Mouse (Mus musculus) hematopoietic stem cell, adult 5-6 weeks (primary cell): Measurements from ENCODE around the gene Epop. TPM values are rescaled to one million over a fixed set of nuclear protein-coding genes. Genes with fewer than 3 reads are reported as not detected.
"Not testable (repeated sequence)": the region's sequence is repeated elsewhere in the genome, so short reads cannot be mapped to it uniquely, and the experiment has no call there.

Experiments
- ATAC-seq, 2 experiments: fragments of 125-278 bp in 1 of 2; replicated peaks in 1 of 2; 2 replicates each; pipeline ENCODE4 v1.8.0; 2016 to 2017; ENCODE audit warnings: inconsistent platforms in 2 of 2, mild to moderate bottlenecking in 2 of 2, moderate number of reproducible peaks in 2 of 2, low read depth in 1 of 2, moderate TSS enrichment in 1 of 2; ENCODE audit not compliant: low FRiP score in 2 of 2, poor library complexity in 2 of 2, severe bottlenecking in 2 of 2, insufficient read depth in 1 of 2, low TSS enrichment in 1 of 2
- total RNA-seq: library from RNA; stranded (forward); fragments of 172-1452, 232-1000 nt; gene quantifications from 2 replicates; pipeline ENCODE4 v1.2.3, GENCODE M21; 2017

Gene Epop
- total RNA-seq, 1 experiment from 2014 or later = 2.2 TPM

- ATAC-seq = no peak
Observed at GRCm38 (mm10) chr11:97662207-97662892, 32.8 kb upstream of the Epop start.

- no peak for ATAC-seq
Observed at GRCm38 (mm10) chr11:97661648-97662133, 32.2 kb upstream of the Epop start.

- ATAC-seq = no peak
Observed at GRCm38 (mm10) chr11:97660734-97661647, 31.5 kb upstream of the Epop start.

GRCm38 (mm10) chr11:97659990-97660714 is 30.6 kb upstream of the Epop start:
- ATAC-seq = peak; percentile 13 to 18; a peak in 2 of 4 replicates

GRCm38 (mm10) chr11:97659267-97659989 is 29.9 kb upstream of the Epop start:
- ATAC-seq = peak; percentile 23 to 38; a peak in 2 of 4 replicates

GRCm38 (mm10) chr11:97658751-97659266 is 29.3 kb upstream of the Epop start:
- no peak for ATAC-seq

GRCm38 (mm10) chr11:97657967-97658366 is 28.5 kb upstream of the Epop start:
- not testable (repeated sequence) for ATAC-seq

GRCm38 (mm10) chr11:97657184-97657945 is 27.9 kb upstream of the Epop start:
- no peak for ATAC-seq

- no peak for ATAC-seq
Observed at GRCm38 (mm10) chr11:97656269-97656971, 26.9 kb upstream of the Epop start.

- ATAC-seq = no peak
Observed at GRCm38 (mm10) chr11:97654210-97654609, 24.7 kb upstream of the Epop start.

- not testable (repeated sequence) for ATAC-seq
Observed at GRCm38 (mm10) chr11:97653376-97653775, 23.9 kb upstream of the Epop start.

GRCm38 (mm10) chr11:97650341-97650740 is 20.8 kb upstream of the Epop start:
- ATAC-seq = no peak

- not testable (repeated sequence) for ATAC-seq
Observed at GRCm38 (mm10) chr11:97648541-97648940, 19.0 kb upstream of the Epop start.

GRCm38 (mm10) chr11:97644834-97645233 is 15.3 kb upstream of the Epop start:
- ATAC-seq = 0 out of 4 replicates have a peak, but pooled peaks of 1 of the 2 experiments have one; percentile 53

GRCm38 (mm10) chr11:97643380-97644055 is 14.0 kb upstream of the Epop start:
- ATAC-seq = no peak
